Mouse (Mus musculus): ENCODE measurements around the gene 4921511M17Rik.
"Not testable (repeated sequence)": the region's sequence is repeated elsewhere in the genome, so short reads cannot be mapped to it uniquely, and the experiment has no call there.

Gene 4921511M17Rik

GRCm38 (mm10) chrX:154033727-154034126 lies at the start of gene 4921511M17Rik:
TSS of gene 4921511M17Rik (minus strand) at chrX:154033827.
- not testable (repeated sequence) for DNase-seq (ENCODE audit: low spot score in 2 of 2)

GRCm38 (mm10) chrX:154054939-154055338 lies 21.3 kb upstream of the 4921511M17Rik start, which contains the start of gene Gm10057:
TSS of gene Gm10057 (minus strand) at chrX:154055039.
- DNase-seq (ENCODE audit: low spot score in 2 of 2), result not testable (repeated sequence)

GRCm38 (mm10) chrX:154012540-154012939 lies 21.1 kb downstream of the 4921511M17Rik start, which contains the start of gene Samt1:
TSS of gene Samt1 (minus strand) at chrX:154012640.
- not testable (repeated sequence) for DNase-seq (ENCODE audit: low spot score in 2 of 2)

GRCm38 (mm10) chrX:153976914-153977313 lies 56.7 kb downstream of the 4921511M17Rik start:
- DNase-seq (ENCODE audit: low spot score in 2 of 2), result not testable (repeated sequence)

GRCm38 (mm10) chrX:153976467-153976866 lies 57.2 kb downstream of the 4921511M17Rik start:
- DNase-seq (ENCODE audit: low spot score in 2 of 2), result not testable (repeated sequence)

GRCm38 (mm10) chrX:153974450-153974849 lies 59.2 kb downstream of the 4921511M17Rik start:
- DNase-seq (ENCODE audit: low spot score in 2 of 2), result no peak

Measured in right cerebral cortex, adult 2 months (tissue).